Mouse (Mus musculus) thymus, adult 18-20 months (tissue): ENCODE measurements around the gene Tepsin.

ENCODE experiments used
- DNase-seq, 2 experiments: peaks; one replicate each; pipeline ENCODE4 v3.0.0; 2022; ENCODE audit warnings: mixed read lengths in 2 of 2

Tepsin gene

GRCm38 (mm10) chr11:120063326-120063725 lies 35.2 kb downstream of the Tepsin start:
- DNase-seq, result no peak

- DNase-seq, result no peak
These were observed 37.9 kb downstream of the Tepsin start for GRCm38 (mm10) chr11:120060634-120061033.

DNA sequence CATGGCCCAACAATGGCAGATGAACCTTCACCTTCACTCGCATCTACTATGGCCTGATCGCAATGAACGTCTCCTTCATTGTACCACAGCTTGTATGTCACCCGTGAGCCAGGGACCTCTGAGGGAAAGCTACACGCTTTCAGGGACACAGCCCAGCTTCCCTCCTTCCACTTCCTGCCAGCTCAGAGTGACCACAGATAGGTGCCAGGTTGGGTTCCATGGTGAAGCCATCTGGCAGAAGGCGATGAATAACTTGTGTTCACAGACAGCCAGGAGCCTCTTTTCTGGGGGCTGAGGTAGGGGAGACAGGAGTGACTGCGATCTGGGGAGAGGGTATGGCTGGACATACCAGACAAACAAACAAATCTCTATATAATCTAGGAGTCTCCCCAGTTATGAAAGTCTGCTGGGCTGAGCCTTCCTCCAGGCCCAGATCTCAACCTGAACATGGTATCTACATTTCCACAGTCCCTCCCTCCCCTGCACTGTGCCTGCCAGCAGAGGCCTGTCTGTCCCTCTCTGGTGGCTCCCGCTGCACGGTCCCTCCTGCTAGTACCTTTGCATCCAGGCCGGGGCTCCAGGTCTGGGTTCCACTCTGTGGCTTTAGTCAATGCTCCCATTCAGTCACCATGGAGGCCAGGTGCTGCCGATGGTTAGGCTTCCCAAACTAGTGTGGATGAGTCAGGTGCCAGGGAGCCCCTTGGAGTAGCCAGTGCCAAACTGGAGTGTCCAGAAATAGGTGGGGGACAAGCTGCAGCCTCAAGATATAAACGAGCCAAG lies 42.4 kb downstream of the Tepsin start:
- DNase-seq, result no peak

- DNase-seq, result no peak
These were observed 44.7 kb downstream of the Tepsin start for GRCm38 (mm10) chr11:120053846-120054245.

GRCm38 (mm10) chr11:120052274-120052673 lies 46.3 kb downstream of the Tepsin start:
- no peak for DNase-seq

GRCm38 (mm10) chr11:120051124-120051811 lies 47.3 kb downstream of the Tepsin start:
- DNase-seq, result no peak

- no peak for DNase-seq
These were observed 49.5 kb downstream of the Tepsin start for GRCm38 (mm10) chr11:120049067-120049466.

DNA sequence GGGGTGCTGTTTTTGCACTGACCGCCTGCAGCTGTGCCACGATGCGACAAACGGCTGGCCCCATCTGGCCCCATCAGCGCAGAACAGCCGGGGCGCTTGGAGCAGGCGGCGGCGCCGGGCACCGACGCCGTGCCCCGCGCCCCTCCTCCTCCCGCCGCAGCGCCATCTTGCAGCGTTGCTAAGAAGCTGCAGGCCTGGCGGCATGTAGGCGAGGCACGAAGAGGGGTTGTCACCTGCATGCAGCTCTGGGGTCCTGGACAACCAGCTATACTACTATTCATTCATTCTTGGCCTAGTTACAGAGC lies 50.3 kb downstream of the Tepsin start:
- DNase-seq, result no peak

GRCm38 (mm10) chr11:120047531-120048251 lies 50.8 kb downstream of the Tepsin start:
- DNase-seq, result no peak

GRCm38 (mm10) chr11:120046553-120047191 lies 51.9 kb downstream of the Tepsin start, which contains the start of gene Aatk:
TSS of gene Aatk (minus strand) at chr11:120047167.
- no peak for DNase-seq

GRCm38 (mm10) chr11:120045839-120046552 lies 52.5 kb downstream of the Tepsin start:
- DNase-seq, result no peak

DNA sequence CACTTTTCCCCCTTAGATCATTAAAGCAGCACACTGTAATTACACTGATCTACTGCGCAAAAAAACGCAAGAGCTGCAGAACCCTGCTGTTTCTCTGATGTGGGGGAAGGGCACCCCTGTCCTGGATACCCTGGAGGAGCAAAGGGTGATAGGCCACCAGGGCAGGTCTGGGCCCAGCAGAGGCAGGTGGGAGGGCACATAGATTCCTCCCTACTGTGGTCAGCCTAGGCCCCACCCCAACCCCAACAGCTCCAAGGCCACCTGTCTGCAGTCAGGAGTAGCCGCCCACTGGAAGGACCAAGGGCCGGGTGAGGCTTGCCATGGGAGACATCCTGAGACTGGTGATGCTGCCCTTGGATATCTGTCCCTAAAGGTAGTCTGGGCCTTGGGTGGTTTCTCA lies 53.2 kb downstream of the Tepsin start:
- no peak for DNase-seq

DNA sequence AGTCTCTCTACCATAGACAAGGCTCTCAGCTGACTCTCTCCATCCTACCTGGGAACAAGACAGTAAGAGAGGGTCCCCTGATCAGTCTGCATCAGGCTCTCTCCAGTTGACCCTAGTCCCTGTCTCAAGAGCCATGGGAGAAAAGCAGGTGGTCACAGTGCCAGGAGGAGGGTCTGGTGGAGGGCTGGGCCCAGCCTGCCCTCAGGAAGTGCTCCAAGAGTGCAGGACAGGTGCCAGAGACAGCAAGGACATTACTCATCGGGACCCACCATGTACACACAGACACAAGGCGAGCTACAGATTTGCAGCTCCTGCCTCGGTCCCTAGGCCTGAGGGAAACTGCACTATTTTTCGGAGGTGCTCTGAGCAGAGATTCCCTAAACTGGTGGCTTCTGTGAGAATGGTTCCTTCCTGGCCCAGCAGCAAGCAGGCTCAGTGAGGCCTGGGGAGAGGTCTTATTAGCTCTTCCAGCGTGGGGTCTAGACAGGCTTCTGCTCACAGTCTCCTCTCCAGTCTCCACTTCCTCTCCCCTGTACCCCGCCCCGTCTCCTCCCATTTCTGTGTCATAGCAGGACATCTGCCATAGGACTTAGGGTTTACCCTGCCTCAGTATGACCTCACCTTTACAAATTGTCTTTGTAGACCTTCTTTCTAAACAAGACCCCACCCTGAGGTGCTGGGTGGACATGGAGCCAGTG lies 56.2 kb downstream of the Tepsin start:
- DNase-seq, result no peak

GRCm38 (mm10) chr11:120041191-120042123 lies 57.1 kb downstream of the Tepsin start:
- no peak for DNase-seq
